Mouse (Mus musculus) cortical plate, adult 2 months (tissue): Measurements from ENCODE around the gene Itgb2. TPM values are rescaled to one million over a fixed set of nuclear protein-coding genes. Genes with fewer than 3 reads are reported as not detected.

Experiments
- H3K27ac ChIP-seq: fragments of 200-500 bp; 2 replicates; pipeline ENCODE4 v1.5.1; 2012; ENCODE audit warnings: low read length, control low read depth, inconsistent platforms; ENCODE audit not compliant: insufficient read depth
- H3K4me1 ChIP-seq: fragments of 200-500 bp; 2 replicates; pipeline ENCODE4 v1.6.1; 2011; ENCODE audit warnings: low read length; ENCODE audit not compliant: control insufficient read depth, insufficient read depth
- H3K4me3 ChIP-seq: fragments of 200-500 bp; 2 replicates; pipeline ENCODE4 v1.5.1; 2011; ENCODE audit warnings: mild to moderate bottlenecking, low read length, control low read depth; ENCODE audit not compliant: insufficient read depth
- CTCF ChIP-seq: fragments of 200-500 bp; IDR thresholded peaks from 2 replicates; pipeline ENCODE4 v1.5.1; 2011; ENCODE audit warnings: mild to moderate bottlenecking, control low read depth, low read length; ENCODE audit not compliant: insufficient read depth; ENCODE audit errors: extremely low read depth
- POLR2A ChIP-seq: fragments of 200-500 bp; IDR thresholded peaks from 2 replicates; pipeline ENCODE4 v1.6.1; 2011; ENCODE audit warnings: mild to moderate bottlenecking, low read length, control low read depth; ENCODE audit not compliant: insufficient read depth; ENCODE audit errors: extremely low read depth
- polyA plus RNA-seq: library from polyadenylated mRNA; depleted of rRNA; stranded (reverse); fragments of >200 nt; gene quantifications from 2 replicates; pipeline ENCODE4 v1.2.3, GENCODE M21; 2012

Itgb2 gene
- polyA plus RNA-seq, 1 experiment: 6.1 TPM

DNA sequence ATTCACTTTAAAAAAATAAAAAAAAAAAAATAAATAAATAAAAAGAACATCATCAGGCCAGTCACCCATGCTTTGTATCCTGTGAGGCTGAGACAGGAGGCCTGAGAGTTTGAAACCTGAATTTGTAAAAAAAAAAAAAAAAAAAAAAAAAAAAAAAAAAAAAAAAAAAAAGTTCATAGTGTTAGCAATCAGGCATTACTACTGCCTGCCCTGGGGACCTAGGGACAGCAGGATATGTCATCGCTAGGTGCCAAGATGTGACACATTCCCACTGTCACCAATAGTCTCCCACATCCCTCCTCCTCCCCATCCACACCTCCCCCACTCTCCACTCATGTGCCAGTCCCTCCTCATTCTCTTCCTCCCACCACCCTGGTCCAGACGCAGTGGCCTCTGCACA is 3.6 kb upstream of the Itgb2 start:
- Histone ChIP-seq H3K4me1 (peaks cover 2% of the 10 kb centered on the region; the same call in 1 of the 2 replicates), H3K27ac (no peak overlapping the region), H3K4me3 (no peak overlapping the region)
- TF ChIP-seq CTCF (no peak), POLR2A (no peak)

DNA sequence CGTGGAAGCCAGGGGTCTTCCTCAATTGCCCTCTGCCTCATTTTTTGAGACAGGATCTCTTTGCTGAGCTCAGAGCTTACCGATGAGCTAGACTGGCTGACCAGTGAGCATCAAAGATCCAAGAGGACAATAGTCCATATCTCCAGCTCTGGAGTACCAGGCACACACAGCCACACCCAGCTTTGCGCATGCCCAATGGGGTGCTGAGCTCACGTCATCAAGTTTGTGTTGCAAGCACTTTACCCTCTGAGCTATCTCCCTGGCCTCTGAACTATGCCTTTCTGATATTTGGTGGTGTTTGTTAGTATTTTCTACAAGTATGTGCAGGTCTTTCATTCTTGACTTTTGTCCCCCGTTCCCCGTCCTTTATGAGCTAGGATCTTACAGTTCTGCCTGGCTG is 1.4 kb upstream of the Itgb2 start:
- no peak overlapping the region for H3K4me3 ChIP-seq
- no peak for TF ChIP-seq POLR2A
- no peak for TF ChIP-seq CTCF
- no peak overlapping the region for H3K27ac ChIP-seq
- H3K4me1 ChIP-seq: no peaks in the 10 kb centered on the region

DNA sequence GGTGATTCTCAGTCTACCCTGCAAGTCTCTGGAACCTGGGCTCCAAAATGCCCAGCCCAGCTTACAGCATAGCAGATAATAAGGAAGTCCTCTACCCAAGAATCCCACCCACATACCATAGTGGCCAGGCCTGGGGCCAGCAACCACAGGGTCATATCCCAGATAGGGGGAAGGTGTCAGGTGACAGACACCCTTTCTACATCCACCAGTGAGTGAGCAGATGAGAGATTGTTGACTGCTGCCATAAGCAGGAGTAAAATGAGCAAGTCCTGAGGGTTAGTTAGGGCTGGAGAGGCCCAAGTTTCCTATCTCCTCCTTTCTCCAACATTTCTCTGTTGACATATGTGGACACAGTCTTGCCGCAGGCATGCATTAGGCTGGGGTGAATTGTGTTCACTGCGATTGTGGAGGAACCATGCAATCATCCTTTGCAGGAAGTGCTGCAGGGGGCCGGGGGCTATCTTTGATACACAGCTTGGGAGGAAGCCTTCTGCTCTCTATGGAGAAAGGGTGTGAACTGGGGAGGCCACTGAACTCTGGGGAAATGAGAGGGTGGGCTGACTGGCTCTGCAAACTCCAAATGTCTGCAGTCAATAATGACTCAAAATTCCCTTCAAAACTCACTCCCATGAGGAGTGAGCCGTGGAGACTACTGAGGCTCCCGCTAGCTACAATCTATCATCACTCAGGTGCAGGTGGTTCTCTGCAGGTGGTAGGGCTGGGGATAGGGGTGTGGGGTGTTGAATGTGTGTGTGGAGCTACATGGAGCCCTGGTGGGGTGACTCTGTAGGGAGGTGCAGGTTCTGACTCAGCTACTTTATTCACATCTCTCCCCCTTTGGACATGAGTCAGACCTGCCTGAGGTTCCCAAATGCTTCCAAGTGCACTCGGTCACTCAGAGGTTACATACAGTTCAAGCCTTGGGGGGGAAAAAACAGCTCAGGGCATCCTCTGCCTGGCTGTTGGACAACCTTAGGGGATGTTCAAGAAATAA is 1.3 kb downstream of the Itgb2 start:
- H3K4me3 ChIP-seq: no peak overlapping the region
- no peak for TF ChIP-seq POLR2A
- TF ChIP-seq CTCF: no peak
- no peaks in the 10 kb centered on the region for H3K4me1 ChIP-seq
- H3K27ac ChIP-seq: no peak overlapping the region

DNA sequence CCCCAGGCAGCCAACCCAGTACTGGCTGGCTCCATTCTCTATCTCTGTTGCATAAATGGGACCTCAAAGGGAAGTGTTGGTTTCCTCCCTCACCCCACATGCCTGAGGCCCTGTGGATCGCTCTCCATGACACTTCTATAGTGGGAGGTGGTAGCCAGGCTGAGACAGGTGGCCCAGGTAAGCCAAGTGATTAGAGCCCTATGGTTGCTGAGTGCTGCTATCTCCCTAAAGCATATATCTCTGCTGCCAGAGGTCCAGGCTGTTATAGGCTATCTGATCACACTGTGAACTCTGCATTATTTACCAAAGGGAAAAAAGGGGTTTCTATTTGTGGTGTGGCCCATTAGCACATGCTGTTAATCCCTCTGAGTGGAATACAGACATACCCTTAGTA is 2.0 kb downstream of the Itgb2 start:
- no peak overlapping the region for H3K4me3 ChIP-seq
- H3K4me1 ChIP-seq: no peaks in the 10 kb centered on the region
- no peak overlapping the region for H3K27ac ChIP-seq
- TF ChIP-seq POLR2A (no peak), CTCF (no peak)

DNA sequence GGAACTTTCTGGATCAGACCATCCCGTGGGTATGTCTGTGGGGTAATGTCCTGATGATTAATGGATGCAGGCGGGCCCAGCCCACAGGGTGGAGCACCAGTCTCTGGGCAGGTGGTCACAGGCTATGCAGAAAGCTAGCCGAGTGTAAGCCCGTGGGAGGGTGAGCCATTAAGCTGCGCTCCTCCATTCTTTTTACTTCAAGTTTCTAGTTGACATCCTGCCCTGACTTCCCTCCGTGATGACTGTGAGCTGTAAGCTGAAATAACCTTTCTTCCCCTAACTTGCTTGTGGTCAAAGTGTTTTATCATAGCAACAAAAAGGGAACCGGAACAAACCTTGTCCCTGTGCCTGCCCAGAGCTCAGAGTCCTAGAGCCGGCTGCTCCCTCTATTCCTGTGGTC is 6.7 kb downstream of the Itgb2 start:
- no peak overlapping the region for H3K27ac ChIP-seq
- no peak for TF ChIP-seq CTCF
- TF ChIP-seq POLR2A: no peak
- no peaks in the 10 kb centered on the region for H3K4me1 ChIP-seq
- no peak overlapping the region for H3K4me3 ChIP-seq

DNA sequence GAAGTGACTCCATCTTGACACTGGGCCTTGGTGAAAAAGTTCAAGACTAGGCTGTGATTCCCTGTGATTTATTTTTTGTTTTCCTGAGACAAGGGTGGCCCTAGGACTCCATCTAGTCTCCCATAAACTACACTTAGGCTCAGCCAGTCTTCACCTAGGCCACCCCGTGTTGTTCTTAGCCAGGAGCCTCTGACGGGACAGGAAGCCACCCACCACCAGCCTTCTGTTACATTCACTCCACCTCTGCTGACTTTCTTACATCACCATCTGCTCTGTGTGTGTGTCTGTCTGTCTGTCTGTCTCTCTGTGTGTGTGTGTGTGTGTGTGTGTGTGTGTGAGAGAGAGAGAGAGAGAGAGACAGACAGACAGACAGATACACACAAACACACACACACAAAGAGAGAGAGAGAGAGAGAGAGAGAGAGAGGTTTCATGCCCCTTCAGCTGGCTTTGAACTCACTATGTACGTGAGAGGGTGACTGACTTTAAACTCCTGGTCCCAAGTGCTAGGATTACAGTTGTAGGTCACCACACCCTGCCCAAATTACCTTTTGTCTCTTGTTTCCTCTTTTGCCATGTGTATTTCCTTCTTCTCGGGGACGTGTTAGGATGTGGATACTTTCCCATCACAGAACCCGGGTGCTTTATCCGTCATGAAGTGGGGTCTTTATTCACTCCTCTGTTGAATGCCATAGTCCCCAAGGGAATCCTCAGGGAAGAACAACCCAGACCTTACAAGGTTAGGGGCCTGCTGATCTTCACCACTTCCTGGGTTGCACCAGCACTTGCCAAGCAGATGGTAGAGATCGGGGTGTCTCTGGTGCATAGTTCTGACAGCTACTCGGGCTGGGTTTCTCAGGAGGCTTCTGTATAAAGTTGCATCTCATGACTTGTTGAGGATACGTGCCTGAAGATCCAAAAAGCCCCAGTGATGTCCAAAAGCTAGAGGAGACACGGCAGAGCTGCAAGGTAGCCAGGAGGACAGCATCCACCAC is 7.5 kb downstream of the Itgb2 start:
- Histone ChIP-seq H3K27ac (no peak overlapping the region), H3K4me1 (no peaks in the 10 kb centered on the region), H3K4me3 (no peak overlapping the region)
- no peak for TF ChIP-seq CTCF
- no peak for TF ChIP-seq POLR2A

DNA sequence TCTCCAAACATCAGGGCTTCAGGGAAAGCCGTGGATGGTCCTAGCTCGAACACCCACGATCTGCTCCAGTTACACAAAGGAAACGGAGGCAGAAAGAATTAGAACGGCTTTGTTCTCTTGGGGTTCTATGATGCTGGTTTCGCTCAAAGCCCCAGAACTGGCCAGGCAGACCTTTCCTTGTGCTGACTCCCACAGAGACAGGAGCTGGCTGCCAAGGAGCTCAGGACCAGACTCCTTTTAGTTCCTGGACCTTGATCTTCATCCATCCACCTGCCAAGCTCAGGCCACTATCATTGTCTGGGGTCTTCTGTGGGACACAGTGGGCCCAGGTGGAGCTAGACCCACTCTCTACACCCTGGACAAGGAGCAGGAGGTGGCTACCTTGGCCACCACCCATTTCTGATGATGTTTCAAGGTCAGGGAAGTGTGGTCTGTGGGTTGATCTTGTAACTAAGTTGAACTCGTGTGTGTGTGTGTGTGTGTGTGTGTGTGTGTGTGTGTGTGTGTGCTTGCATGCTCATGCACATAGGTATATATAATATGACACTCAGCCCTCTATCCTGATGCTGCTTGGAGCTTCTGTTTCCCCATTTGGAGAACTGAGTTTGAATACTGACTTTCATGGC is 9.4 kb downstream of the Itgb2 start:
- no peak overlapping the region for H3K27ac ChIP-seq
- TF ChIP-seq CTCF (no peak), POLR2A (no peak)
- no peaks in the 10 kb centered on the region for H3K4me1 ChIP-seq
- no peak overlapping the region for H3K4me3 ChIP-seq

DNA sequence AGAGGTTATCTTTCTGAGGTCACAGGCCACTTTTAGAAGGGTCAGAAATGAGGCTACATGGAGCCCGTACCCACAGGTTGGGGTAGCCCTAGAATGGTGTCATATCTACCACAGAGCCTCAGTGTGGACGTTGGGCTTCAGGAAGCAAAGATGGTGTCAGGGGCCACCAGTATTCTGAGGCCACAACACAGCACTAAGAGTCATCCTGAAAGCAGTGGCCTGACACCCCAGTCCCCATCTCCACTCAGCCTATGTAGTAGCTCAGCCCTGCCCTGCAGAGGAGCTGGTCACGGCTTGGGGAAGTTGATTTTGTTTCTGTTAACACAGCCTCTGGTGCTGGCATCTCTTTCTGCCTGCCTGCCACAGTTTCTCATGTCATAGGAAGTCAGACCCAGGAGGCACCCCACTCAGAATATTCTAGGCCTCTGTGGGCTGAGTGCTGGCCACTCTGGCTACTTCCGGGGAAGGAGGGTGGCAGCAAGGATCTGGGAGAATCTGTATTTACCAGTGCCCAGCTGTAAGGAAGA is 10.6 kb downstream of the Itgb2 start:
- no peak overlapping the region for H3K4me3 ChIP-seq

DNA sequence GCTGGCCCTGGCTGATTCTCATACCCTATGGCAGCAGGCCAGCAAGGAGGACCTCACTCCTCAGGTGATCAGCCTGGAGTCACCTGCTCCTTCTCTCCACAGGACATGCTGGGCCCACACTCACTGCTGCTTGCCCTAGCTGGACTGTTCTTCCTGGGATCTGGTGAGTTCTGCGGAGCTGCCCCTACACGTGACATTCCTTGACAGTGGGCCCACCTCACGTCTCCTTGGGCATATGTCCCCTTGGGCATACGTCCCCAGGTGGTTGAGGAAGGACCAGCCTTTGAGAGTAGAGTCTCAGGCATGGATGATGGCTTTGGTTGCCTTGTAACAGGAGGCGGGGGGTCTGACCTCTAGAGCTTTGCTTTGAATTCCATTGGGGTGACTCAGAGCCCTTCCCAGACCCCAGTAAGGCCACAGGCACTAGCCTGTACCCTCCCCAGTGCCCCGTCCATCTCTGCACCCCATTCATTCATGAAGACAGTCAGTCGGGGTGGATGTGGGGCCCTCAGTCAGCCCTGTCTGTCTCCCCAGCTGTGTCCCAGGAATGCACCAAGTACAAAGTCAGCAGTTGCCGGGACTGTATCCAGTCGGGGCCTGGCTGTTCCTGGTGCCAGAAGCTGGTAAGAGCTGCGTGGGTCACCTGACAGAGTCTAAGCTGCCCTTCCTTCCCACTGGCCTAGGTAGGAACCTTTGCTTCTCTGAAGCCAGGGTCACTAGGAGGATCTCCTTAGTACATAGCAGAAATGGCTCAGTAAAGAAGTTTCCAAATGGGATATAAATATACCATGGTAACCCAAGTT is 12.0 kb downstream of the Itgb2 start:
- Histone ChIP-seq H3K27ac (no peak overlapping the region), H3K4me1 (no peaks in the 10 kb centered on the region), H3K4me3 (no peak overlapping the region)
- TF ChIP-seq POLR2A (no peak), CTCF (no peak)

More for the DNA sequence above, 10.6 kb downstream of the Itgb2 start:
- Histone ChIP-seq H3K27ac (no peak overlapping the region), H3K4me1 (no peaks in the 10 kb centered on the region)
- TF ChIP-seq CTCF: no peak
- no peak for TF ChIP-seq POLR2A
